ENCODE assay signal across 8 mouse cellular contexts in genomic region chrX:53056627-53057026, GRCm38 (mm10).
DNase-seq lines count a peak whose midpoint lies in the region; ATAC-seq and TF ChIP-seq lines count a peak whose summit lies in the region.

No protein-coding gene starts in this region.

- peak; percentile 8 for DNase-seq in right cerebral cortex, postnatal 4 days
- DNase-seq in right cerebral cortex, adult 2 months (ENCODE audit: low spot score in 2 of 2): no peak
- DNase-seq in embryo, embryonic 9.5 days (ENCODE audit: extremely low spot score): peak; percentile 53
- DNase-seq in heart, postnatal 0 days (ENCODE audit: low spot score): no peak
- peak; percentile 37 to 65 for DNase-seq in kidney, postnatal 36 days
- DNase-seq in splenic B cell, adult 2 months (ENCODE audit: low read depth, low spot score): peak; percentile 22
- DNase-seq in layer of hippocampus, adult 11-12 months (ENCODE audit: low spot score): no peak

- 0 out of 2 replicates have a peak, but pooled peaks have one; percentile 1 for ATAC-seq in heart, postnatal 0 days (ENCODE audit: insufficient read depth, low read depth)

- H3K4me2 ChIP-seq in heart, postnatal 0 days (ENCODE audit: low read depth, low read length): peak overlapping the region; percentile 62

- WGBS in heart, postnatal 0 days: 14% methylated on average over 19 of the region's 33 CpGs

- no peak for TF ChIP-seq CTCF in heart, postnatal 0 days (IDR thresholded peaks at IDR 0.05; ENCODE audit: low read depth)

- H3K9me3 ChIP-seq in heart, postnatal 0 days (replicated peaks; ENCODE audit: control insufficient read depth, low read length): no peaks in the 10 kb centered on the region
- H3K9me3 ChIP-seq in megakaryocyte, embryonic 14.5 days: no peaks in the 10 kb centered on the region

- peak overlapping the region; percentile 99 for H3K27ac ChIP-seq in heart, postnatal 0 days (ENCODE audit: low read depth)

- H3K9ac ChIP-seq in heart, postnatal 0 days (replicated peaks; ENCODE audit: low read depth, low read length): peak overlapping the region; percentile 90

- no peak for TF ChIP-seq EP300 in heart, postnatal 0 days (IDR thresholded peaks at IDR 0.05; ENCODE audit: low read depth)

- peak overlapping the region; percentile 76 for H3K4me3 ChIP-seq in heart, postnatal 0 days (ENCODE audit: low read depth, low read length)
- H3K4me3 ChIP-seq in megakaryocyte, embryonic 14.5 days (replicated peaks): peak overlapping the region; percentile 94

- H3K4me1 ChIP-seq in heart, postnatal 0 days (ENCODE audit: control insufficient read depth, insufficient read depth): 0 out of 2 replicates have a peak, but pooled peaks cover 2% of the 10 kb centered on the region
- peaks cover 33% of the 10 kb centered on the region for H3K4me1 ChIP-seq in megakaryocyte, embryonic 14.5 days

- H3K27me3 ChIP-seq in heart, postnatal 0 days (ENCODE audit: control insufficient read depth, insufficient read depth, low read length): no peaks in the 10 kb centered on the region
- peaks cover 27% of the 10 kb centered on the region for H3K27me3 ChIP-seq in megakaryocyte, embryonic 14.5 days (replicated peaks)
- no peaks in the 10 kb centered on the region for H3K27me3 ChIP-seq in splenic B cell, adult 2 months (ENCODE audit: control insufficient read depth, insufficient read depth, low read length, poor library complexity, severe bottlenecking)

- peaks cover 8% of the 10 kb centered on the region for H3K36me3 ChIP-seq in heart, postnatal 0 days (replicated peaks; ENCODE audit: control insufficient read depth, insufficient read depth, low read length)
- peaks cover 12% of the 10 kb centered on the region for H3K36me3 ChIP-seq in megakaryocyte, embryonic 14.5 days (replicated peaks; ENCODE audit: low read length)
- no peaks in the 10 kb centered on the region for H3K36me3 ChIP-seq in splenic B cell, adult 2 months (ENCODE audit: control insufficient read depth, insufficient read depth, low read length, poor library complexity, severe bottlenecking)

Comparison
In these comparisons a context has a peak if more than half of its experiments do, and no peak if none do; other contexts are left out.
1. DNase-seq: peak in right cerebral cortex, postnatal 4 days (single experiment), embryo, embryonic 9.5 days (single experiment), kidney, postnatal 36 days (2 of 2) and splenic B cell, adult 2 months (single experiment); none in right cerebral cortex, adult 2 months (0 of 2), heart, postnatal 0 days (single experiment) and layer of hippocampus, adult 11-12 months (single experiment).